Mouse (Mus musculus): ENCODE results near the gene Narfl. TPM values are rescaled to one million over a fixed set of nuclear protein-coding genes. Genes with fewer than 3 reads are reported as not detected.
"Not testable (repeated sequence)": the region's sequence is repeated elsewhere in the genome, so short reads cannot be mapped to it uniquely, and the experiment has no call there.

Narfl gene
- total and polyA plus RNA-seq, 2 experiments: 14.9 to 22.5 TPM

GRCm38 (mm10) chr17:25732082-25732481, 41.5 kb upstream of the Narfl start:
- TF ChIP-seq POLR2A (IDR thresholded peaks at IDR 0.05; ENCODE audit: extremely low read depth, insufficient read depth, low read length) (no peak), CTCF (IDR thresholded peaks at IDR 0.05; ENCODE audit: low read depth, low read length) (peak; percentile 95)
- no peak overlapping the region for H3K4me3 ChIP-seq (ENCODE audit: insufficient read depth, low read depth, low read length)
- no peaks in the 10 kb centered on the region; the same call in 1 of the 2 replicates for H3K4me1 ChIP-seq (ENCODE audit: control insufficient read depth, insufficient read depth, low read length)
- H3K36me3 ChIP-seq (ENCODE audit: control insufficient read depth, insufficient read depth, low read length): no peaks in the 10 kb centered on the region
- no peaks in the 10 kb centered on the region for H3K79me2 ChIP-seq (ENCODE audit: control insufficient read depth, insufficient read depth, low read length)
- DNase-seq (ENCODE audit: extremely low read depth, low read depth, low spot score): peak; percentile 61
- WGBS: 13% methylated on average over 2 of the region's 2 CpGs
- no peak overlapping the region for H3K27ac ChIP-seq (replicated peaks; ENCODE audit: insufficient read depth, low read depth, low read length)
- H3K27me3 ChIP-seq (ENCODE audit: control insufficient read depth, insufficient read depth, low read length): no peaks in the 10 kb centered on the region
- no peak overlapping the region for H3K9ac ChIP-seq (ENCODE audit: low read depth, low read length)

GRCm38 (mm10) chr17:25735246-25735645, 38.3 kb upstream of the Narfl start:
- H3K36me3 ChIP-seq (ENCODE audit: control insufficient read depth, insufficient read depth, low read length): no peaks in the 10 kb centered on the region

GRCm38 (mm10) chr17:25735745-25736144, 37.8 kb upstream of the Narfl start, which contains the start of gene Mslnl:
TSS of gene Mslnl (plus strand) at chr17:25736042.
- no peak within 1 kb of the TSS for H3K9ac ChIP-seq (ENCODE audit: low read depth, low read length)
- TF ChIP-seq CTCF (IDR thresholded peaks at IDR 0.05; ENCODE audit: low read depth, low read length) (no peak), POLR2A (IDR thresholded peaks at IDR 0.05; ENCODE audit: extremely low read depth, insufficient read depth, low read length) (no peak)
- no peaks in the 10 kb centered on the region for H3K4me1 ChIP-seq (ENCODE audit: control insufficient read depth, insufficient read depth, low read length)
- no peak within 1 kb of the TSS for H3K27ac ChIP-seq (replicated peaks; ENCODE audit: insufficient read depth, low read depth, low read length)
- H3K4me3 ChIP-seq (ENCODE audit: insufficient read depth, low read depth, low read length): no peak within 1 kb of the TSS
- no peaks in the 10 kb centered on the region for H3K27me3 ChIP-seq (ENCODE audit: control insufficient read depth, insufficient read depth, low read length)
- no peaks in the 10 kb centered on the region for H3K79me2 ChIP-seq (ENCODE audit: control insufficient read depth, insufficient read depth, low read length)
- WGBS: 85% methylated on average over 3 of the region's 3 CpGs
- DNase-seq (ENCODE audit: extremely low read depth, low read depth, low spot score): no peak
- H3K36me3 ChIP-seq (ENCODE audit: control insufficient read depth, insufficient read depth, low read length): no peaks in the 10 kb centered on the region

More at GRCm38 (mm10) chr17:25735246-25735645, 38.3 kb upstream of the Narfl start:
- H3K27ac ChIP-seq (replicated peaks; ENCODE audit: insufficient read depth, low read depth, low read length): no peak overlapping the region
- TF ChIP-seq CTCF (IDR thresholded peaks at IDR 0.05; ENCODE audit: low read depth, low read length) (no peak), POLR2A (IDR thresholded peaks at IDR 0.05; ENCODE audit: extremely low read depth, insufficient read depth, low read length) (no peak)
- H3K79me2 ChIP-seq (ENCODE audit: control insufficient read depth, insufficient read depth, low read length): no peaks in the 10 kb centered on the region
- no peak overlapping the region for H3K4me3 ChIP-seq (ENCODE audit: insufficient read depth, low read depth, low read length)
- H3K9ac ChIP-seq (ENCODE audit: low read depth, low read length): no peak overlapping the region
- WGBS: 85% methylated on average over 5 of the region's 5 CpGs
- no peaks in the 10 kb centered on the region for H3K4me1 ChIP-seq (ENCODE audit: control insufficient read depth, insufficient read depth, low read length)
- DNase-seq (ENCODE audit: extremely low read depth, low read depth, low spot score): no peak
- H3K27me3 ChIP-seq (ENCODE audit: control insufficient read depth, insufficient read depth, low read length): no peaks in the 10 kb centered on the region

- 78% methylated on average over 7 of the region's 7 CpGs for WGBS
- Histone ChIP-seq H3K79me2 (ENCODE audit: control insufficient read depth, insufficient read depth, low read length) (no peaks in the 10 kb centered on the region), H3K36me3 (ENCODE audit: control insufficient read depth, insufficient read depth, low read length) (no peaks in the 10 kb centered on the region), H3K4me1 (ENCODE audit: control insufficient read depth, insufficient read depth, low read length) (no peaks in the 10 kb centered on the region), H3K9ac (ENCODE audit: low read depth, low read length) (no peak overlapping the region), H3K27me3 (ENCODE audit: control insufficient read depth, insufficient read depth, low read length) (no peaks in the 10 kb centered on the region), H3K27ac (replicated peaks; ENCODE audit: insufficient read depth, low read depth, low read length) (no peak overlapping the region), H3K4me3 (ENCODE audit: insufficient read depth, low read depth, low read length) (no peak overlapping the region)
- TF ChIP-seq CTCF (IDR thresholded peaks at IDR 0.05; ENCODE audit: low read depth, low read length) (no peak), POLR2A (IDR thresholded peaks at IDR 0.05; ENCODE audit: extremely low read depth, insufficient read depth, low read length) (no peak)
- DNase-seq (ENCODE audit: extremely low read depth, low read depth, low spot score): no peak
These were observed 34.7 kb upstream of the Narfl start for GRCm38 (mm10) chr17:25738861-25739260.

- not testable (repeated sequence) for H3K27me3 ChIP-seq (ENCODE audit: control insufficient read depth, insufficient read depth, low read length); H3K36me3 ChIP-seq (ENCODE audit: control insufficient read depth, insufficient read depth, low read length); H3K79me2 ChIP-seq (ENCODE audit: control insufficient read depth, insufficient read depth, low read length); H3K9ac ChIP-seq (ENCODE audit: low read depth, low read length); H3K4me1 ChIP-seq (ENCODE audit: control insufficient read depth, insufficient read depth, low read length); H3K4me3 ChIP-seq (ENCODE audit: insufficient read depth, low read depth, low read length); DNase-seq (ENCODE audit: extremely low read depth, low read depth, low spot score); H3K27ac ChIP-seq (replicated peaks; ENCODE audit: insufficient read depth, low read depth, low read length)
- 69% methylated on average over 12 of the region's 12 CpGs for WGBS
These were observed 32.1 kb upstream of the Narfl start for GRCm38 (mm10) chr17:25741471-25741870.

GRCm38 (mm10) chr17:25743831-25744230, 29.7 kb upstream of the Narfl start:
- H3K27ac ChIP-seq (replicated peaks; ENCODE audit: insufficient read depth, low read depth, low read length): no peak overlapping the region
- H3K36me3 ChIP-seq (ENCODE audit: control insufficient read depth, insufficient read depth, low read length): no peaks in the 10 kb centered on the region
- no peaks in the 10 kb centered on the region for H3K27me3 ChIP-seq (ENCODE audit: control insufficient read depth, insufficient read depth, low read length)
- no peak for TF ChIP-seq POLR2A (IDR thresholded peaks at IDR 0.05; ENCODE audit: extremely low read depth, insufficient read depth, low read length)
- TF ChIP-seq CTCF (IDR thresholded peaks at IDR 0.05; ENCODE audit: low read depth, low read length): no peak
- 73% methylated on average over 9 of the region's 9 CpGs for WGBS
- H3K4me3 ChIP-seq (ENCODE audit: insufficient read depth, low read depth, low read length): no peak overlapping the region
- no peaks in the 10 kb centered on the region for H3K79me2 ChIP-seq (ENCODE audit: control insufficient read depth, insufficient read depth, low read length)
- H3K9ac ChIP-seq (ENCODE audit: low read depth, low read length): no peak overlapping the region
- DNase-seq (ENCODE audit: extremely low read depth, low read depth, low spot score): no peak
- H3K4me1 ChIP-seq (ENCODE audit: control insufficient read depth, insufficient read depth, low read length): no peaks in the 10 kb centered on the region

Data from liver, adult 2 months (tissue).